Mouse (Mus musculus) hindbrain, embryonic 11.5 days (tissue): ENCODE data around the gene Pip5k1a. TPM values are rescaled to one million over a fixed set of nuclear protein-coding genes. Genes with fewer than 3 reads are reported as not detected.

Source experiments
- ATAC-seq: fragments of 200-750 bp; cut with Nextera tagmentation; 2 replicates; pipeline ENCODE4 v1.8.0; 2017; ENCODE audit warnings: mild to moderate bottlenecking, moderate TSS enrichment, moderate library complexity; ENCODE audit not compliant: low FRiP score
- DNase-seq: peaks from one replicate; pipeline ENCODE4 v3.0.0-alpha.2; 2015; ENCODE audit warnings: low spot score
- H3K27ac ChIP-seq: fragments of 300-500 bp; sonication (generic); 2 replicates; pipeline ENCODE4 v1.5.1; 2014; ENCODE audit warnings: mild to moderate bottlenecking, low read depth, low read length
- H3K27me3 ChIP-seq: fragments of 300-500 bp; sonication (generic); 2 replicates; pipeline ENCODE4 v1.6.1; 2014; ENCODE audit warnings: mild to moderate bottlenecking, low read length, moderate library complexity, mixed read lengths; ENCODE audit not compliant: control insufficient read depth, insufficient read depth
- H3K36me3 ChIP-seq: fragments of 300-500 bp; sonication (generic); 2 replicates; pipeline ENCODE4 v1.6.1; 2014; ENCODE audit warnings: mild to moderate bottlenecking, low read length, moderate library complexity, mixed read lengths; ENCODE audit not compliant: control insufficient read depth, insufficient read depth
- H3K4me1 ChIP-seq: fragments of 300-500 bp; sonication (generic); replicated peaks from 2 replicates; pipeline ENCODE4 v1.6.1; 2014; ENCODE audit warnings: low read length, mixed read lengths; ENCODE audit not compliant: control insufficient read depth, insufficient read depth
- H3K4me2 ChIP-seq: fragments of 300-500 bp; sonication (generic); replicated peaks from 2 replicates; pipeline ENCODE4 v1.6.1; 2014; ENCODE audit warnings: mild to moderate bottlenecking, low read depth, low read length
- H3K4me3 ChIP-seq: fragments of 300-500 bp; sonication (generic); 2 replicates; pipeline ENCODE4 v1.5.1; 2014; ENCODE audit warnings: low read depth, low read length
- H3K9ac ChIP-seq: fragments of 300-500 bp; sonication (generic); 2 replicates; pipeline ENCODE4 v1.6.1; 2014; ENCODE audit warnings: low read depth, low read length
- H3K9me3 ChIP-seq: fragments of 300-500 bp; sonication (generic); 2 replicates; pipeline ENCODE4 v1.6.1; 2016; ENCODE audit warnings: low read length; ENCODE audit not compliant: control insufficient read depth
- WGBS: fragments of 180-500 bp; shearing (Covaris S2); extraction: QIAGEN DNeasy Blood & Tissue Kit; methylation state at CpG from one replicate; pipeline ENCODE4 v1.1.7; 2014; 5-methylcytosine and 5-hydroxymethylcytosine counted together
- polyA plus RNA-seq: library from polyadenylated mRNA; unstranded; fragments of >200 nt; fragmentation: Nextera tagmentation; extraction: Ambion mirVana; gene quantifications from 2 replicates; pipeline ENCODE4 v1.2.1, GENCODE M21; 2014

Gene Pip5k1a
- 14.1 and 15.0 TPM in 2 replicates for polyA plus RNA-seq

- H3K27me3 ChIP-seq, result no peaks in the 10 kb centered on the region
- no peaks in the 10 kb centered on the region for H3K4me1 ChIP-seq
- WGBS, result under 1% methylated on average over 51 of the region's 51 CpGs
- DNase-seq, result peak; percentile 97
- peak; percentile 91 for ATAC-seq
- H3K4me2 ChIP-seq, result peak within 1 kb of the TSS; percentile 51
- no peaks in the 10 kb centered on the region for H3K36me3 ChIP-seq
- peak within 1 kb of the TSS; percentile 84 for H3K9ac ChIP-seq
- H3K9me3 ChIP-seq, result no peaks in the 10 kb centered on the region
- H3K27ac ChIP-seq, result peak within 1 kb of the TSS; percentile 76
- peak within 1 kb of the TSS; percentile 94 for H3K4me3 ChIP-seq
Observed at GRCm38 (mm10) chr3:95106338-95107117, at the start of gene Pip5k1a. Gene Pip5k1a, minus strand, starts transcription at chr3:95106930.

- ATAC-seq, result no peak
Observed at GRCm38 (mm10) chr3:95153874-95154273, 47.1 kb upstream of the Pip5k1a start.

GRCm38 (mm10) chr3:95147924-95148323, 41.2 kb upstream of the Pip5k1a start:
- no peaks in the 10 kb centered on the region for H3K4me1 ChIP-seq
- no peaks in the 10 kb centered on the region for H3K27me3 ChIP-seq
- no peak overlapping the region for H3K9ac ChIP-seq
- DNase-seq (no peak), ATAC-seq (no peak)
- H3K4me3 ChIP-seq, result no peak overlapping the region
- H3K36me3 ChIP-seq, result no peaks in the 10 kb centered on the region
- H3K4me2 ChIP-seq, result no peak overlapping the region
- H3K9me3 ChIP-seq, result no peaks in the 10 kb centered on the region
- WGBS, result 43% methylated on average over 3 of the region's 3 CpGs
- H3K27ac ChIP-seq, result no peak overlapping the region

More at GRCm38 (mm10) chr3:95153874-95154273, 47.1 kb upstream of the Pip5k1a start:
- Histone ChIP-seq H3K36me3 (no peaks in the 10 kb centered on the region), H3K4me3 (no peak overlapping the region), H3K9me3 (no peaks in the 10 kb centered on the region), H3K9ac (no peak overlapping the region), H3K27ac (no peak overlapping the region), H3K4me2 (no peak overlapping the region), H3K4me1 (no peaks in the 10 kb centered on the region), H3K27me3 (no peaks in the 10 kb centered on the region; the same call in 1 of the 2 replicates)
- DNase-seq, result peak; percentile 35
- 57% methylated on average over 4 of the region's 4 CpGs for WGBS

- no peaks in the 10 kb centered on the region for H3K9me3 ChIP-seq
- H3K4me3 ChIP-seq, result no peak overlapping the region
- peak; percentile 92 for DNase-seq
- no peaks in the 10 kb centered on the region for H3K4me1 ChIP-seq
- no peaks in the 10 kb centered on the region for H3K36me3 ChIP-seq
- no peak overlapping the region for H3K9ac ChIP-seq
- H3K4me2 ChIP-seq, result no peak overlapping the region
- no peak overlapping the region for H3K27ac ChIP-seq
- peak; percentile 75 for ATAC-seq
- no peaks in the 10 kb centered on the region for H3K27me3 ChIP-seq
- 9% methylated on average over 5 of the region's 5 CpGs for WGBS
Observed at GRCm38 (mm10) chr3:95142617-95143011, 35.9 kb upstream of the Pip5k1a start.

- Histone ChIP-seq H3K9ac (no peak within 1 kb of the TSS), H3K27ac (no peak within 1 kb of the TSS), H3K36me3 (no peaks in the 10 kb centered on the region), H3K9me3 (no peaks in the 10 kb centered on the region), H3K27me3 (no peaks in the 10 kb centered on the region), H3K4me1 (no peaks in the 10 kb centered on the region), H3K4me3 (no peak within 1 kb of the TSS), H3K4me2 (no peak within 1 kb of the TSS)
- DNase-seq (no peak), ATAC-seq (no peak)
- 85% methylated on average over 10 of the region's 10 CpGs for WGBS
Observed at GRCm38 (mm10) chr3:95141952-95142616, 35.4 kb upstream of the Pip5k1a start, which contains the start of gene Tnfaip8l2. Gene Tnfaip8l2, minus strand, starts transcription at chr3:95142360.

GRCm38 (mm10) chr3:95141474-95141873, 34.7 kb upstream of the Pip5k1a start:
- no peaks in the 10 kb centered on the region for H3K9me3 ChIP-seq
- no peak overlapping the region for H3K4me3 ChIP-seq
- no peaks in the 10 kb centered on the region for H3K4me1 ChIP-seq
- no peak overlapping the region for H3K9ac ChIP-seq
- DNase-seq (no peak), ATAC-seq (no peak)
- no peaks in the 10 kb centered on the region for H3K36me3 ChIP-seq
- 94% methylated on average over 9 of the region's 9 CpGs for WGBS
- no peak overlapping the region for H3K27ac ChIP-seq
- no peaks in the 10 kb centered on the region for H3K27me3 ChIP-seq
- no peak overlapping the region for H3K4me2 ChIP-seq

- H3K27ac ChIP-seq, result no peak overlapping the region
- H3K9me3 ChIP-seq, result no peaks in the 10 kb centered on the region
- H3K4me3 ChIP-seq, result no peak overlapping the region
- no peaks in the 10 kb centered on the region for H3K4me1 ChIP-seq
- DNase-seq (no peak), ATAC-seq (no peak)
- no peak overlapping the region for H3K4me2 ChIP-seq
- no peaks in the 10 kb centered on the region for H3K27me3 ChIP-seq
- H3K9ac ChIP-seq, result no peak overlapping the region
- WGBS, result 95% methylated on average over 6 of the region's 6 CpGs
- H3K36me3 ChIP-seq, result no peaks in the 10 kb centered on the region
Observed at GRCm38 (mm10) chr3:95140795-95141194, 34.1 kb upstream of the Pip5k1a start.

- Histone ChIP-seq H3K9ac (no peak overlapping the region), H3K36me3 (no peaks in the 10 kb centered on the region), H3K27ac (no peak overlapping the region), H3K4me3 (no peak overlapping the region), H3K9me3 (no peaks in the 10 kb centered on the region), H3K27me3 (no peaks in the 10 kb centered on the region), H3K4me2 (no peak overlapping the region), H3K4me1 (no peaks in the 10 kb centered on the region)
- no peak for ATAC-seq
- WGBS, result 57% methylated on average over 18 of the region's 18 CpGs
- DNase-seq, result no peak
Observed at GRCm38 (mm10) chr3:95140289-95140595, 33.5 kb upstream of the Pip5k1a start.
